ENCODE assay signal across 15 mouse cellular contexts in the genomic region with DNA sequence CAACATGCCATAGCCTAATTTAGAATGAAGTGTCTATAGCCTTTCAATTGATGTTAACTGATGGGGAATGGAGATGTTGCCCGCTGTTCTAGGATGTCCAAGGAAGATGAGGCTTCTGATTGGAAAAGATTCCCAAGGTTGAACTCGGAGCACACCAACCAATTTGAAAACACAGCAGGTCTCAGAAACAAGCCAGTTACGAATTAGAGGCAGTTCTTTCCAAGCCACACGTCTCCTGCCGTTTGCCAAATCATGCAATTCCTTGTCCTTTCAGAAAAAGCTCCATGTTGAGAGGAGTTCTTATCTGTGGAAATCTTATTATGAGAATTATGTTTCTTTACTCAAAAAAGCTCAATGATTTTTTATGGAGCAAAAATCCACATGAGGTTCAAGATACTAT.
"Had no signal": no experiment of that assay in that cellular context is flagged by ENCODE, and none has a peak within 500 bp of the region (broad histone marks: within the 10 kb centered on the region; RNA-seq: fewer than 3 reads in every experiment).

No protein-coding gene starts in this region.

- ATAC-seq: liver, postnatal 0 days; lung, postnatal 0 days; midbrain, embryonic 16.5 days had no signal

- H3K4me3 ChIP-seq: midbrain, embryonic 12.5 days had no signal

- H3K36me3 ChIP-seq: midbrain, embryonic 12.5 days had no signal

- H3K9ac ChIP-seq: liver, embryonic 14.5 days; liver, postnatal 0 days; lung, embryonic 14.5 days; midbrain, embryonic 12.5 days had no signal

- H3K4me1 ChIP-seq: midbrain, embryonic 12.5 days had no signal

- H3K4me2 ChIP-seq: lung, embryonic 14.5 days; midbrain, embryonic 12.5 days had no signal

- H3K27ac ChIP-seq: liver, embryonic 14.5 days; macrophage; midbrain, embryonic 12.5 days; stomach, postnatal 0 days had no signal

- H3K9me3 ChIP-seq: midbrain, embryonic 12.5 days had no signal

- H3K27me3 ChIP-seq: midbrain, embryonic 12.5 days had no signal

- DNase-seq: kidney, adult 18-20 months; kidney, adult 9 months; kidney, postnatal 14 days; kidney, postnatal 4 days; liver, postnatal 0 days; lung, embryonic 14.5 days; right cerebral cortex, postnatal 14 days; right cerebral cortex, postnatal 4 days; thymus, postnatal 25 days had no signal
